Mouse (Mus musculus) neutrophil, adult 5-6 weeks (primary cell): ENCODE data around the gene Krt14. TPM values are rescaled to one million over a fixed set of nuclear protein-coding genes. Genes with fewer than 3 reads are reported as not detected.
"Not testable (repeated sequence)": the region's sequence is repeated elsewhere in the genome, so short reads cannot be mapped to it uniquely, and the experiment has no call there.

Experiments
- ATAC-seq: fragments of 151-379, 151-347 bp; 2 replicates; pipeline ENCODE4 v1.8.0; 2017; ENCODE audit warnings: mild to moderate bottlenecking, moderate TSS enrichment; ENCODE audit not compliant: insufficient number of reproducible peaks, poor library complexity, low FRiP score, severe bottlenecking; ENCODE audit errors: extremely low read depth
- total RNA-seq: library from RNA; stranded (forward); fragments of 200-1000 nt; gene quantifications from 2 replicates; pipeline ENCODE4 v1.2.3, GENCODE M21; 2017

The Krt14 gene
- total RNA-seq, result not detected in 2 replicates

DNA sequence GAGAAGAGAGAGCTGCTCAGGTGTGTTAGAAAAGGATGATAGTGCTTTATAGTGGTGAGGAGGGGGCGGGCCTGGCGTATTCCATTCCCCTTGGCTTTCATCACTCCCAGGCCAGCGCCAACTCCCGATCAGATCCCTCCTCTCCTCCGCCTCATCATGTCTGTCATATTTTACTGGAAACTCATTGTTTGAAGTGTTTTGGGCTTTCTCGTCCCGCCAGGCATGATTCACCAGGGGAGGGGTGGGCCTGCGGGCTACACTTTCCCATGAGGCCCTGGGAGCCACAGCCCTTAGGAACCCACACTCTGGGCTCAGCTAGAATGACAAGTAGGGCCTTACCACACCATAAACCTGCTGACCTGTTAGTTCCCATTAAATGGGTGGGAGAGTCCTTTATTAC lies at the start of gene Krt14:
Gene Krt14 (minus strand): TSS at position 51 of the 400 bp plus-strand sequence.
- no peak for ATAC-seq

DNA sequence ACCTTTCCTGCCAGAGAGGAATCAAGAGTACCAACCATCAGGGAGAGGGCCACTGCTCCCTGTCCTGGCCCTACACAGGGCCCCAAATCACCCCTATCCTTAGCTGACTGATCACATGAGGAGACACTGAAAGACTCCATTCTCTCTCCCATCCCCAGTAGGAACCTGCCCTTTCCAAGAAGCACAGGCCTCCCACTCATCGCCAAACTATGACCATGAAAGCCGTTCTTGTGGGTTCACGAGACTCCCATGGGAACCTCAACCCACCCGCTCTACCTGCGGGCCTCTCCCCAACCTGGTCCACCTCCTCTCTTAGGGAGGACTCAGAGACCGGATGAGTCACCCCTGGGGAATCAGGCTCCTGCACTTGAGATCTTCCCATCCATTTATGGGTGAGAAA lies 48.2 kb upstream of the Krt14 start:
- no peak for ATAC-seq

DNA sequence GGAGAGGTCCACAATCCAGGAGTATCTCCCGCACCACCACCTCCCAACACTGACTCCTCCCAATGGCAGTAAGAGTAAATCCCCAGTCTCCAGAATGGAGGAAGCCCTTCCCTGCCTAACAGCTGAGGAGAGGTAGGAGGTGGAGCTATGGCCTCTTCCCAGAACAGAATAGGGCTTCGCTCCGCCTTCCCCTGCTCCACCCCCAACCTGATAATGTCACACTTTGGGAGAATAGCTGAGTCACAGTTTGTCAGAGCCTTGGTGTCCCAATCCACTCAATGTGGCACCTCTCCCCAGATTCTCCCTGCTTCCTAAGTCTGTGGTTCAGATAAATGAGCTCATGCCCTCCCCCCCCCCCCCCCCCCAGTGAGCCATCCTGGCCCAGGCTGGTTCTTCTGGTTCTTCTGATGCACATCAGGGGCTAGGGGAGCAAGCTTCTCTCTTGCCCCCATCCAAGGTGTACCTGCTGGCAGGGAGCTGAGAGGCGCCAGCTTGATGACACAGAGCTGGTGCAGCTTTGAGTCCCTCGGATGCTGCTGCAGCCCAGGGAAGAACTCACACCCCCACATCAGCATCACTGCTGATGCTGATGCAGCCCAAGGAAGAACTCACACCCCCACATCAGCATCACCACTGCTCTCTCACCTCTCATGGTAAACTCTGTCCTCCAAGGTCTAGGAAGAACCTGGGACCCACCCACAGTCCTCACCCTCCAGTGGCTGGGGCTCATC lies 47.2 kb upstream of the Krt14 start:
- no peak for ATAC-seq

DNA sequence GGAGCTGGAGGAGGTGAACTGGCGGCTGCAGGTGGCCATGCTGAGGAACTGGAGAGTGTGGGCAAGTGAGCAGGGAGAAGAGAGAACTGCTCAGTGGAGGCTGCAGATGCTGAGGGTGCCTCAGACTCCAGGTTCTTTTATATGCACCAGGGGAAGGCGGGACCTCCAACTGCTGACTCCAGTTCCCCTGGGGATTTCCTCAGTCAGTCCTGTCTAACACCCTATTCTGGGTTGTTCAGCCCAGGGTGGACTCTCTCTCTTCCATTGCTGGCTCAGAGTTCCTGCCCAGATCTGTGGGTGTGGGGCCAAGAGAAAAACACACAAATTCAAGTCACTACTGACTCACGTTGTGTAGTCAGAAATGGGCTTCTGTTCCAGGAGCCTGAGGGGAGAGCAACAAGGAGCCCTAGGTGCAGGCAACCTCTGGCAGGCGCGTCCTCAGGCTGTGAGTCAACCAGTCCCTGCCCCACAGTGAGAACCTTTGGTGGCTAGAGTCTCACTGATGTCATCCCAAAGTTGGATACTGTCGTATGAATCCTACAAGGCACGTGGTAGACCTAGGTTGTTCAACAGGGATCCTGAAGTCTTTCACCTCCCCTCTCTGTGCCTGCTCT lies 41.6 kb upstream of the Krt14 start, which contains the start of gene Krt16:
Gene Krt16 (minus strand): TSS at position 51 of the 614 bp plus-strand sequence.
- ATAC-seq, result no peak

DNA sequence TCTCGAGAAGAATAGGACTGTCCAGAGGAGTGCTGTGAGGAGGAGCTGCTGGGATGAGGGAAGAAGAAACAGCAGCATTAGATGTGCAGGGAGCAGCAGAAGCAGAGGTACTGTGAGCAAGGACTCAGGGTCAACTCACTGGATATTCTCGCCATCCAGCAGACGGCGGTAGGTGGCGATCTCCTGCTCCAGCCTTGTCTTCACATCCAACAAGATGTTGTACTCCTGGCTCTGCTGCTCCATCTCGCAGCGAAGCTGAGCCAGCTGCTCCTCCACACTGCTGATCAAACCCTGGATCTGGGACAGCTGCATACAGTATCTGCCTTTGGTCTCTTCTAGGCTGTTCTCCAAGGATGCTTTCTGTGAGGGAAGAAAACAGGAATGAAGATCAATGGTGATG lies 39.1 kb upstream of the Krt14 start:
- ATAC-seq, result not testable (repeated sequence)

DNA sequence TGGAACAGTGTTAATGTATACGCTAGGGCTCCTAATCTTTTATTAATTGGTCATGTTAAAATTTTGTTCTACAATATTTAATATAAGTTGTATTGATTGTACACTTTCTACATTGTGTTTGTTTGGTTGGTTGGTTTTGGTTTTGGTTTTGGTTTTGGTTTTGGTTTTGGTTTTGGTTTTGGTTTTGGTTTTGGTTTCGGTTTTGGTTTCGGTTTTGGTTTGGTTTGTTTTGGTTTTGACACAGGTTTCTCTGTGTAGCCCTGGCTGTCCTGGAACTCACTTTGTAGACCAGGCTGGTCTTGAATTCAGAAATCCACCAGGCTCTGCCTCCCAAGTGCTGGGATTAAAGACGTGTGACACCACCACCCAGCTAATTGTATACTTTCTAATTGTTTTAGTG lies 32.9 kb upstream of the Krt14 start:
- ATAC-seq, result not testable (repeated sequence)

DNA sequence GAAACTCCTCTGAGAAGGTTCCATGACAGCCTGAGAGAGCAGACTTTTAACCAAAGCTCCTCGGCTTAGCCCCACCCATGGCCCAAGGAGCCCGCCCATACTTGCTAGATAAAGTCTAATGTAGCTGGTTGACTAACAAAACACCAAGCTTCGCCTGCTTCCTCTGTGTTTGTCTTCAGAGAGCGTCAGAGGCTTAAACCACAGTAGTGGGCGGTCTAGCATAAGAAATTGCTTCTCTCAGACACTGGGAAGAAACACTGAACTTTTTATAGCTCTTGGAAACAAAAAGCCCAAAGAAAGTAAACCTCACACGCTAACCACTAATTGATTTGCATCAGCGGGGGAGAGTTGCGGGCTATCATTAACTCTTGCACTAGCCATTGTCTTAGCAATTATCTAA lies 14.4 kb upstream of the Krt14 start:
- no peak for ATAC-seq

DNA sequence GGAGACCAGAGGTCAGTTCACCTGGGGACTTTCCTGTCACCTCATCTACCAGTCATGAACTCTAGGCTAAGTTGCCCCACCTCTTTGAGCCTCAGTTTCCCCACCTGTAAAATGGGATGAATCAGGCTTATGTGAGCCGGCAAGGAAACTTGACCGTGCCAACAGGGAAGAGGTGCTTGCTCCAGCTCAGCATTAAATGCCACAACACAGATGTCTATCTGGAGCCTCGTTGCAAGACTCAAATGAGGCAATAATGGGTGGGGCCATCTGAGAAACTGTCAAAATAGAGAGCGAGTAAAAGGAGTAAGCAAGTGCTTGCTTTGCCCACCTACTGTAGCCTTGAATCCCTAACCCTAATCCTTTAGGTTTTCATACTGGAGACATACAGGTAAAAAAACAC lies 12.0 kb upstream of the Krt14 start:
- ATAC-seq, result no peak

DNA sequence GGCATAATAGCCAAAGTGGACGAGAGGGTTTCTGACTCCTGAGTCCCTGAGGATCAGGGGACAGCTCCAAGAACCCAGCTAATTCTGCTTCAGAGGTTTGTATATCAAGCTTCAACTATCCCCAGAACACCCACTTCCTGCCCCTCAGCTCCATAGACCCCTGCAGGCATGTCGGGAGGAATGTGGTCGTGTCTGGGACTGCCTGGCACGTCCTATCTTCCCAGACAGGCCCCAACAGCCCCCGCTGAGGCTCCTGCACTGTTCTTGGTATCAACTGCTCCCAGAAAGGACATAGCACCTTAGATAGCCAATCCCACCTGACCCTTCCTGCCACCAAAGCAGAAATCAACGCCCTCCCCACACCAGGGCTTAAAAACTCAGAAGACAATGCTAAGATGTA lies 1.2 kb upstream of the Krt14 start:
- no peak for ATAC-seq

DNA sequence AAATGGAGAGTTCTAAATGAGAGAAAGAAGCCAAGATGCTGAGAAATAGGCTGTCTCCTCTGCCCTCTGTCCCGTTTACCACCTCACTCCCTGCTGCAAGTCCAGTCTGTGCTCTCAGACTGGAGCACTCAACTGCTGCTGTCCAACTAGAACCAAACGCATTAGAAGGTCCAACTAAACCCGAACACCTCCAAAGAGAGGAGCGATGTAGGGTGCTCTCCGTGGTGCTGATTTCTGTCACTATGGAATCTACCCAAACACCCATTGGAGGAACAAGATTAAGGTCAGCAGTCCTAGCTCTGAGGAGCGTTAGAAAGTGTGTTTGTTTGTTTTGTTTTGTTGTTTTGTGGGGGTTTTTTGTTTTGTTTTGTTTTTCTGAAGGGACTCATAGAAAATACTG lies 3.9 kb downstream of the Krt14 start:
- no peak for ATAC-seq

DNA sequence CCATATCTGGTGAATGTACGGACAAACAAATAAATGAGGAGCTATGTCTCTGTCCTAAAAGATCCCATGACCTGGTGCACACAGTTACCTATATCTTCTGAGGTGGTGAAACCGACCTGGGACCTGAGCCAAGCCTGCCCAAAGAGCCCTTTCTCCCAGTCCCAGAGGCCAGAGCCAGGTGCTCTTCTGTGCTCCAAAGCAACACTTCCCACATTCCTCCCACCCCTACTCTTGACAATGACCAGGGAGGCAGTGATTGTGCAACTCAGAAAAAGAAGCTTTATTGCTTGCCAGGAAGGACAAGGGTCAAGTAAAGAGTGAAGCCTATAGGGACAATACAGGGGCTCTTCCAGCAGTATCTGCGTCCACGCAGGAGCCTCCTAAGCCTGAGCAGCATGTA lies 4.4 kb downstream of the Krt14 start:
- ATAC-seq, result no peak

DNA sequence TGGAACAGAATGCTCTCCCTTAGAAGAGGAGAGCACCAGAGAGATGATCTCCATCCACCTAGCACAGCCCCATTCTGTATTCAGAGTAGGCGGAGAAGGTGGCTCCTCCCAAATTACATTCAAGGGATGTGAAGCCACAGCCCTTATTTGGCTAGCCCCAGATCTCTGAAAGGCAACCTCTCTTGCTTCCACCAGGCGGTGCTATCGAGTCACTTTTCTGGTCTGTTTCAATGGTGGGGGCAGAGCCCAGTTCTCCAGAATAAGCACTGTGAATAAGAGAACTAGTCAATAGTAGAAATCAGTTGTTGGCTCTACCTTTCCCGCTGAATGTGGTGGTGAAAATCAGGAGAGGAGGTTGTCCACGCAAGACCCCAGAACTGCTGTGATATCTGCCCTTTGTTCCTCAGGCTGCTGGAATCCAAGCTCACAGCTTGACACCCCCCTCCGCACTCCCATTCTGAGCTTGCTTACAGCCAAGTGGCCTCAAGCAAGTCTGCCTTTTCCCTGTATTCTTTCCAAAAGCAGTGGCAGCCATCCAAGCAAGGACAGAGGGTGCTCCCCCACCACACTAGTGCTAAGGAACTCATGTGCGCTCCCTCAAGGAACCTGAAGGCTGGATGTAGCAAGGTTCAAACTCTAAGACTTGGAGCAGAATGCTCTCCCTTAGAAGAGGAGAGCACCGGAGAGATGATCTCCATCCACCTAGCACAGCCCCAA lies 7.1 kb downstream of the Krt14 start:
- no peak for ATAC-seq

DNA sequence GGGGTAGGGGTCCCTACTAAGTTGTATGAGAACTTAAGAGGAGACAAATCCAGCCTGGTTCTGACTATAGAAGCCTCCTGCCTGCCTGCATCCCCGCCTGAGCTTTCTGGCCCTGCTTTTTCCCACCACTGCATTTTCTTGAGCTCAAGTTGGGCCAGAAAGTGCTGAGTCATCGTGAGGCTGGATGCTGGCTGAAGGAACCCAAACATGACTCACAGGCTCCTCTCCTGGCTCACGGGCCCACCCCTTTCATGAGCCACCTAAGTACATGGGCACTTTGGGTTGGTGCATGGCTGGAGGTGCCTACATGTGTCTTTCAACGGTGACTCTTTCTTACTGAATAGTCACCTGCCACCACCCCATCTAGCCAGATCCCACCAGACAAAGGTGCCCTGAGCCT lies 8.7 kb downstream of the Krt14 start:
- no peak for ATAC-seq

DNA sequence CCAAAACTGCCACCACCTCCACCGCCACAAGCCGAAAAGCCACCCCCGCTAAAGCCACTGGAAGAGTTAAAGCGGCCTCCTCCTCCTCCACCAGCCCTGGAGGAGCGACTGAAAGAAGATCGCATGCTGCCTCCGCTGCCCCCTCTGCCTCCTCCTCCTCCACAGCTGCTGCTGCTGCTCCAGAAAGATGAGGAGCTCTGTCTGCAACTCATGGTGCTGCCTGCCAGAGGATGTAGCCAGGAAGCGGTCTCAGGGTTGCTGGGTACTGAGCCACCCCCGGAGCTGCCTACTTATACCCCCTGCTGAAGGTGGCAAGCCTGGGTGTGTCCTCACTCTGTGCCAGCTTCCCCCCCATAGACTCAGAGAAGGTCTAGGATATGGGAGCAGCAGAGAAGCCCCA lies 14.4 kb downstream of the Krt14 start, which contains the start of gene Krt9:
Gene Krt9 (minus strand): TSS at position 255 of the 400 bp plus-strand sequence.
- no peak for ATAC-seq

DNA sequence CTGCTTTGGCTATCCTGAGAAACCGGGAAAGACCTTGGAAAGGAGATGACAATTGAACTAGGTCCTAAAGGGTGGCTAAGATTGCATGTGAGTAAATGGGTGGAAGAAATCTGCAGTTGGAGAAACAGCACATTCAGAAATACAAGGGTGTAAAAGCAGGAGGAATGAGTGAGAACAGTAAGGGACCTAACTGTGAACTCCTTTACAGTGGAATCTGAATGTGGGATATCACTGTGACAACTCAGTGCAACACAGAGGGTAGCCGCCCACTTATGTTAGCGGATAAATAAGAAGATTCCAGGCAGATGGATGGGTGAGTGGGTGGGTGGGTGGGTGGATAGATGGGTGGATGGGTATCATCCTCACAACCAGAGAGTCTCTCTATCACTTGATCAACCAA lies 15.5 kb downstream of the Krt14 start:
- no peak for ATAC-seq

DNA sequence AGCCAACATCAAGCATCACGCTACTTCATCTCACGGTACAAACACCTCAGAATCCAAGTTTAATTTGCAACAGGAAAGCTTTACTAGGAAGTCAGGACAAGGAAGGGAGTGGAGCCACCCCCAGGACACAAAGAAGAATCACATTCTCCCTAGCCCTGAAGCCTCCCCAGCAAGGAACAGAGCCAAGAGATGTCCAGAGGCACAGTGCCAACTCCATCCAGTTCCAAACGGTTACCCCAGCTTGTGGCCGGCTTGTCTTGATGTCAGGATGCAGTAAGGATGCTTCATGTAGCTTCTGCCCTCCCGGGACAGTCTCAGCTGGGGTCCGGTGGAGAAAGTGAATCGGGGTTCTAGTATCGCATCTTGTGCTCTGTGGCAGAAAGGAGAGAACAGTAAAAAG lies 20.6 kb downstream of the Krt14 start:
- no peak for ATAC-seq

DNA sequence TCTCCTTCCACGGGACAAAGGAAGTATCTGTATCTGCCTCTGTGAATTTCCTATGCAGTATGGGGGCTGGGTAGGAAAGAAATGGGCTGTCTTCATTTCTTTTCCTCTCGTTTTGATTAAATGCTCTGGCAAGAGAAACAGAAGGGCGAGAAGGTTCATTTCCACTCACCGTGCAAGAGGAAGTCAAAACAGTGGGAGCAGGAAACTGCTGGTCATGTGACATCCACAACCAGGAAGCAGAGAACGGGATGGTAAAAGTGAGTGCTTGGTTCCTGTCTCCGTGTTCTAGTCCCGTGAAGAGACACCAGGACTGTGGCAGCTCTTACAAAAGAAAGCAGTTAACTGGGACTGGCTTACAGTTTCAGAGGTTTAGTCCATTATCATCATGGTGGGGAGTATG lies 25.6 kb downstream of the Krt14 start:
- no peak for ATAC-seq

DNA sequence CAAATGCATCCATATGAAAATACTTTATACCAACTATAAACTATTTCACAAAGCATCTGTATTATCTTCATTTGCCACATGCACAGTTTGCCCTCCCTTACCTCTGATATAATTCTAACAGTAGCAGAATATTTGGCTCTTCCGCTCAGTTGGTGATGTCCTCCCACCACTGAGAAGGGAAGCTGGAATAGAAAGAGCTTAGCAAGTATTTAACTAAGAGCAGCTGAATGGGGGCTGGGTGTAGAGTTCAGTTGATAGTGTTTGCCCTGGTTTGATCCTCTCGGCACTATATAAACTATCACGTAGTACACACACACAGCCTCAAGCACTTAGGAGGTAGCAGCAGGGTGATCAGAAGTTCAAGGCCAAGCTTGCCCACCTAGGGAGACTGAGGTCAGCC lies 28.1 kb downstream of the Krt14 start:
- ATAC-seq, result no peak

DNA sequence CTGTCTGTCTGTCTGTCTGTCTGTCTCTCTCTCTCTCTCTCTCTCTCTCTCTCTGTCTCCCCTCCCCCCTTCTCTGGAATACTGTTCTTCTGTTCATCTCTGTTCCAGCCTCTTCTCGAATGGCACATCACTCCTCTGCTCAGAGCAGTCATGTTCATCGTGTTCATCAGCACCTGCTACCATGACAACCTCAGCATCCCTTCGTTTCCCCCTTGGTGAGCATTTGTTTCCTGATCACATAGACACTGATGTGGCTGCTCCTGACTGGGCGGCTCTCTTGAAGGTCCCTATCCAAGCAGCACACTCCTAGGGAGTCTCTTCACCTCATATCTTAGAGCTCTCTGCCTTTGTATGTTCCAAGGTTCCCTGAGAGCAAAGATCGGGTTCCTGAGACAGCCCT lies 29.0 kb downstream of the Krt14 start:
- no peak for ATAC-seq

DNA sequence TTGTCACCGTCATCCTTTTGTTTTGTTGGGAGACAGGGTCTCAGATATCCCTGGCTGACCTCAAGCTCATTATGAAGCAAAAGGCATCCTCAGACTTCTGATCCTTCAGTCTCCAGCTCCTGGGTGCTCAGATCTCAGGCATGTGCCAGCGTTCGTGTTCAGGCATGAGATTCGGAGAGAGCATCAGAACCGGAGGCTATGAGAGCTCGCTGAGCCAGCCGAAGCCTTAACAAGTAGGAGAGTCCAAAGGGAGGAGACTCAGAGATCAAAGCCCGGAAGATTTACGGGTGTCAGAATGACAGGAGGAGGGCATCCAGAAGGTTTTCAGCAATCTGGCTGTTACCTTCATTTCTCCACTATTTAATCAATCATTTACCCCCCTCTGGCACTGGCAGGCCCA lies 30.6 kb downstream of the Krt14 start:
- ATAC-seq, result no peak
